Mouse (Mus musculus) heart, adult 9 months (tissue): ENCODE results near the gene Col4a2.

Experiments
- DNase-seq, 2 experiments: peaks; one replicate each; pipeline ENCODE4 v3.0.0; 2022; ENCODE audit warnings: low spot score in 2 of 2

Col4a2 gene

GRCm38 (mm10) chr8:11323681-11324080 lies 11.1 kb downstream of the Col4a2 start:
- DNase-seq = peak in 1 of 2 experiments; percentile 68

GRCm38 (mm10) chr8:11324801-11325395 lies 12.3 kb downstream of the Col4a2 start:
- DNase-seq = peak in 1 of 2 experiments; percentile 19

- peak in 1 of 2 experiments; percentile 49 for DNase-seq
Measured at GRCm38 (mm10) chr8:11327298-11327697, 14.7 kb downstream of the Col4a2 start.

DNA sequence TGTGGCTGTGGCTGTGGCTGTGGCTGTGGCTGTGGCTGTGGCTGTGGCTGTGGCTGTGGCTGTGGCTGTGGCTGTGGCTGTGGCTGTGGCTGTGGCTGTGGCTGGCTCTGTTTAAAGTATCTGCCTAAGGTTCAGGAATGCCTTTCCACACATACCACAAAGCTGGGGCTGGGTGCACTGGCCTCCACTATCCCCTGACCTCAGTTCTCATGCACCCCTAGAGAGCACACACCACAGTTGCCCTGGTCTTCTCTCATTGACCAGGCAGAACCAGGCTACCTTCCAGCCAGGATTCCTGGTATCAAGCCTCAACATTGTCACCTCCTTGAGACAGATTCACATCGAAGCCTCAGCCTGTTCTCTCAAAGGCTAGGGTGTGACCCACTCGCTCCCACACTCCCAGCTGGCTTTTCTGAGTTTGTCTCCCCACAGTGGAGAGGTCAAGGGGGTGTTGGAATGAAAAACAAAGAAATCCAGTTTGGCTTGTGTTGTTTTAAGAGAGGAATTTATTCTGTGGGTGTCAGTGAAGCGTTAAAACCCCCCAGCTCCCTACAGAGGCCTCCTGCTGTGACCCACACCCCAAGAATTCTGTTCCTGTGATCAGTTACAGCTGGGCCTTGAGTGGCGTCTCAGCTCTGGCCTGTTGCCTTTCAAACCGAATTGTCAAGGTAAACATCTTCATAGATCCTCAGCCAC lies 15.3 kb downstream of the Col4a2 start:
- DNase-seq = no peak

DNA sequence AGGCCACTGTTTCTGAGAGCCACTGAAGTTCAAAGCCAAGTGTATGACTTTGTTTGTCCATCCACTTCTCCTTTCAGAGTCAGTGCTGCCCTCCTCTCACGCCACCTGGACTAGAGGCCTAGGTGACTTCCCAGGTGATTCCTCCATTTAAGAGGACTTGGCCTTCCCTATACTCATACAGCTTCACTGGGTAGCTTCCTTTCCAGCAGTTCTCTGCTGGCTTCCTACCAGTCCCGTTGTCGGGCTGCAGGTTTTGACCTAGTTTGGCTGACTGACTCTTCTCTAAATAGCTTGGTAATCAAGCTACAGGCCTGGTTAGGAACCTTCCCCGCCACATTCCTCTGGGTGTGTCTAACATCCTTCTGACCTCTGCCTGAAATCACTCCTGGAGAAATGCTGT lies 19.0 kb downstream of the Col4a2 start:
- DNase-seq = peak; percentile 75 to 79

- DNase-seq = no peak
Measured at GRCm38 (mm10) chr8:11333746-11334145, 21.1 kb downstream of the Col4a2 start.

DNA sequence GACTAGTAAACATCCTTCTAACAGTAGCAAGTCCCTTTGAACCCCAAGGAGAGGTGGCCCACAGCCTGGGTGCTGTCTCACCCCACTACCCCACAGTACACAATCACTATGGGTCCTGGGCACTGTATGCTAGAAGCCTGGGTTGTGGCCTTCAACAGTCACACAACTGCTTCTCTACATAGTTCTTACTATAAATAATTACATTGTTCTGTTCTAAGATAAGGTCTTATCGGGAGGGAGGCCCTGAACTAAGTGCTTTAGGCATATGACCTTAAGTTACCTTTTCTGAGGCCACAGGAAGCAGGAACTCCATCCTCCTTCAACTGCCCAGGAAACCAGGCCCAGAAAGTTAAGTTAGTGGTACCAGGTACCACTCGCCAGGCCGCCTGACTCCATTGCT lies 21.9 kb downstream of the Col4a2 start:
- DNase-seq = peak in 1 of 2 experiments; percentile 30

- no peak for DNase-seq
Measured at GRCm38 (mm10) chr8:11335238-11335637, 22.6 kb downstream of the Col4a2 start.

DNA sequence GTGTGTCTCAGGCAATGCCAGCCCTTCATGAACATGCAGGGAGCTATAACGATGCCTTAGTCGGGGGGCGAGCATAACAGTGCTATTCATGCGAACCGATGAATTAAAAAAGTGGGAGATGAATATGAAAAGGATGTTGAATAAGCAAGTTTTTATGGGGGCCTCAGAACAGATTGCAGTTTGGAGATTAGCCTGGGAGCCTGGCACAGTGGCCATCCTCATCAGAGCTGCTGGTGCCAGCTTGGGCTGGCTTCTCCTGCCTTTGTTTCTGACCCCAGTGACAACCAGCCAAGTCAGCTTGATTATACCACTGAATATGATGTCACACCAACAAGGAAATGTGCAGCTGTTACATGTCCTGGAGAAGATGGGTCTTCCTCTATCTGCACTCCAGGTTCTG lies 23.7 kb downstream of the Col4a2 start:
- DNase-seq = no peak

DNA sequence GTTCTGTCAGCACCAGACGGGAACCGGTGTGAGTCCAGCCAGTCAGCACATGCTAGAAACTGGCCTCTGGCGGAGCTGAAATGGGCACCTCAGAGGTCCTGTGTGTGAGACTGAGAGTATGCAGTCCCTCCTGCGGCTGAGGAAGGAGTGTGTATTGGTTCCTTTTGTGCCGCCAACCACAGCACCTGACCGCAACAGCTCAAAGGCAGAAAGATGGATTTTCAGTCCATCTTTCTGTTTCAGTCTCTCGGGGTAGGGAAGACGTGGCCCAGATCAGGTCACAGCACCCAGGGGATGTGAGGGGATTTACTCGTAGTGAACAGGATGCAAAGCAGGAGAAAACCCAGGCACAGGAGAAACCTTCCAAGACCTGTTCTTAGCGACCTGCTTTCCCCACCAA lies 25.0 kb downstream of the Col4a2 start:
- no peak for DNase-seq

- no peak for DNase-seq
Measured at GRCm38 (mm10) chr8:11338507-11338906, 25.9 kb downstream of the Col4a2 start.

DNA sequence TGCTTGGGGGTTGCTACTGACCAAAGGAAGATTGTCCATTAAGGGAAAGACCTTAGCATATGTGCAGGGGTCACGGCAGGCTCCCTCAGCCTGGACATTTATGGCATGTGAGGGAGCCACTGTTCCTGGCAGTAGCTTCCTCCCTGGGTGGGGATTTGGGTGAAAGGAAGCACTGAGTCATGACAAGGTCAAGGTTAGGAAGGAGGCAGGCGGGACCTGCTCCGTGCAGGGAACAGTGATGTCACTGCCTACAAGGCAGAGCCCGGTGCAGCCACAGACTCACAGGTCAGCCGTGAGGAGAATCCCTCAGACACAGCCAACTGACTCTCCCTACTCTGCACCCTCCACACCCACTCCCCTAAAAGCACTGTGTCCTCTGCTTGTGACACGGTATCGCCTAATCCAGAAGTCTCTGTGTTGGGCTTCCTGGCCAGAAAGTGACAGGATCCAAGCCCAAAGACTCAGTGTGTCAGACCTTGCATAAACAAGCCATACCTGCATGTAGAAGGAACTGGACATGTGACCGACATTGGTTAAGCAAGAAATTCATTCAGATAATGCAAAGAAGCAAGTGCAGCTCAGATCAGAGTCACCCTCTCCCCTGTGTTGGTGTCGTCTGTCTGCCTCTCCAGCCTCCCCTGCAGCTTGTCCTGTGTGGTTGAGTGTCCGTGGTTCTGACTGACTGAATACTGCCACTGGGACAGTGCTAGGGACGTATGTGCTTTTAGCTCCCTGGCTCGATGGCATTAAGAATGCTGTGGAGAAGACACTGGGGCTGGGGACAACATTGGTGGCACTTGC lies 27.9 kb downstream of the Col4a2 start:
- peak; percentile 72 to 78 for DNase-seq

GRCm38 (mm10) chr8:11341111-11341566 lies 28.5 kb downstream of the Col4a2 start:
- DNase-seq = peak in 1 of 2 experiments; percentile 32

- DNase-seq = no peak
Measured at GRCm38 (mm10) chr8:11344459-11344858, 31.9 kb downstream of the Col4a2 start.

DNA sequence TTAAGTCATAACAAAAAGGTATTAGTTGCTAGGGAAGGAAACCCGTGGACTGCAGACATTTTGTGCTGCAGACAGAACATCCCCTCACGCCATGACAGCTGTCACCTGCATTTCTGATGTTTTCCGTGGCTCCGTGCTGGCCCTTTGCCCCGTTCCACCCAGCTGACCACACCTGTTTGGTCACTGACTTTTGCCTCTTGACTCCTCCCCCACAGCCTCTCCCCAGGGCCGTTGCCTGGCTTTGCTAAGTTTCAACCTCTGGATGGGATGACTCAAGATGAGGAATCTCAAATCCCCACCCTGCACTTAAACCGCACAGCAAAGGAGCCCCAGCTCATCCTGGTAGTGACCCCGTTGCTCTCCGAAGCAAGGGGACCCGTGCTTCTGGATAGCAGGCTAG lies 33.6 kb downstream of the Col4a2 start:
- DNase-seq = no peak

- DNase-seq = no peak
Measured at GRCm38 (mm10) chr8:11347699-11348098, 35.1 kb downstream of the Col4a2 start.

GRCm38 (mm10) chr8:11348622-11349021 lies 36.0 kb downstream of the Col4a2 start:
- peak; percentile 64 to 67 for DNase-seq

GRCm38 (mm10) chr8:11351355-11351754 lies 38.8 kb downstream of the Col4a2 start:
- no peak for DNase-seq

GRCm38 (mm10) chr8:11352514-11352913 lies 39.9 kb downstream of the Col4a2 start:
- DNase-seq = no peak

GRCm38 (mm10) chr8:11354800-11355451 lies 42.3 kb downstream of the Col4a2 start:
- DNase-seq = no peak

- no peak for DNase-seq
Measured at GRCm38 (mm10) chr8:11355900-11356299, 43.3 kb downstream of the Col4a2 start.

- no peak for DNase-seq
Measured at GRCm38 (mm10) chr8:11356776-11357175, 44.2 kb downstream of the Col4a2 start.
